Mouse (Mus musculus): ENCODE data around the gene Abcb7. TPM values are rescaled to one million over a fixed set of nuclear protein-coding genes. Genes with fewer than 3 reads are reported as not detected.
A peak's percentile ranks its signal among the peaks of the same experiment; 100 is the strongest.

The Abcb7 gene
- polyA plus RNA-seq (2012; rRNA removed), result 2.3 and 2.5 TPM in 2 replicates

DNA sequence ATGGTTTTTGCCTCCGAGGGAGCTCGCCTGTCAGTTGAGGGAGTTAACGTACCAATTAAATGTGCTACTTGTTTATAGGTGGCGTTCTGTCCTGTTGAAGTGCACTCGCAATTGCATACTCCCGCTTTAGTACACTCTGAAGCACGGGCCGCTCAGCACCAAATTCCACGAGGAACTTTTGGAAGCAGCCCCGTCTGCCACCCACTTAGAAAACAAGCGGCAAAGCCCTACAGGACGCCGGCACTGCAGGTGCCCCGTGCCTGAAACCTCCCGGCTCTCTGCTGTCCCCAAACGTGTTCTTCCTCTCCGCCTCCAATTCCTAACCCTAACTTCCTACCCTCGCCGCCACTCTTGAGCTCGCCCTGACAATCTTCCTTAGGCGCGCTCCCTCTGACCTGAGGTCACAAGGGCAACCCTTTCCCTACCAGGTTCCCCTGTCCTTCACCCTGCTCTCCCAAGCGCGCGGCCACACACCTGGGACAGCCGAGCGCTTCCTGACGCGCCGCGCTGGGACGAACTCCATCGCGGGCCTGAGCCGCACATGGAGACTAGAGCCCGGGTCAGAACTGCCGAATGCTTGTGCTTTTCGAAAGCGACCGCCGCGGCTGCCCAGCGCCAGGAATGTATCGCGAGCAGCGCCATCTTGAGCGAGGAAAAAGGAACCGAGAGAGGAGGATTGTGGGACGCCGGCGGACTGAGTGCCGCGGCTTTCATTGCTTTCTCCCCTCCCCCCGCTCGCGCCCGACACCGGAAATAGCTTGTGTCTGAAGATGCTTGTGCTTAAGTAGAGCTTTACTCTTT, at the start of gene Abcb7:
Abcb7 (minus strand) TSS at position 674 of the 801 bp plus-strand sequence.
- Histone ChIP-seq H3K4me3 (replicated peaks; ENCODE audit: extremely low read depth, low read depth, low read length) (peak within 1 kb of the TSS; percentile 97), H3K4me1 (ENCODE audit: control insufficient read depth, insufficient read depth, low read length) (no peaks in the 10 kb centered on the region; the same call in 1 of the 2 replicates)
- WGBS, result 25% methylated on average over 58 of the region's 58 CpGs
- DNase-seq, result peak; percentile 69
- TF ChIP-seq CTCF (IDR thresholded peaks at IDR 0.05; ENCODE audit: insufficient read depth, low read length) (no peak), POLR2A (IDR thresholded peaks at IDR 0.05; ENCODE audit: borderline replicate concordance, extremely low read depth, low read depth, low read length) (no peak)

DNA sequence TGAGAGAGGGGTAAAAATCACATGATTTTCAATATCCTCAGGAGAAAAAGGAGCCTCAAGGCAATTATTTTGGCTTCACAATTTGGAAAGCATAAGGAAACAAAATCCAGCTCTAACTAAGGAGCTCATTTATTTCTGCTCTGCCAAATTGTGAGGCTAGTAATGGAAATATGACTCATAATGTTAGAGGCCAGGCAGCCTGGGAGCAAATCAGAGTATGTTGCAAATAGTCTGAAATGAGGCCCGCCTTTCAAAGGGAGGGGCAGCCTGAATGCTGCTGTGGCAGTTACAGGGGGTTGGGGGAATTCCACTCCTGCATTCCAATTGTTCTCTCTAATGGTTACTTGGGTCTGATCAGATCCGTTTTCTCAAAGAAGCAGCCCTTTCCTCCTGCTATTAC, 48.1 kb upstream of the Abcb7 start:
- WGBS, result 36% methylated on average over 2 of the region's 2 CpGs
- DNase-seq, result no peak
- H3K4me1 ChIP-seq (ENCODE audit: control insufficient read depth, insufficient read depth, low read length), result no peaks in the 10 kb centered on the region
- no peak for TF ChIP-seq CTCF (IDR thresholded peaks at IDR 0.05; ENCODE audit: insufficient read depth, low read length)
- no peak for TF ChIP-seq POLR2A (IDR thresholded peaks at IDR 0.05; ENCODE audit: borderline replicate concordance, extremely low read depth, low read depth, low read length)
- no peak overlapping the region for H3K4me3 ChIP-seq (replicated peaks; ENCODE audit: extremely low read depth, low read depth, low read length)

DNA sequence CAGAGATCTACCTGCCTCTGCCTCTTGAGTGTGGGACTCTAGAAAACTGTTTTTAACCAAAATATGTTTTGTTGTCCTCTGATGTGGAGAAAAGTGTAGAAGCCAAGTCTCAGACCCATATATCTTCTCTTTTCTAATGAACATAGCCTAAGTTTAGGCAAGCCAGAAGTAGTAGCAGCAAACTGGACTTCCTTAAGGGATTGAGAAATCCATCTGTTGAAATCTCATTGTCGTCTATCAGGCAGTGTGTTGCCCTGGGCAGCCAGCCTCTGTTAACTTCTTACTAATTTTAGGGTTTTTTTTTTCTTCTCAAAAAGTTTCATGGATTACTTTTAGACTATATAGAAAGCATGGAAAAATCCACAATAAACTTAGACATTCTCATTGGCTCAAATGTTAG, 38.8 kb upstream of the Abcb7 start:
- no peak for DNase-seq
- no peak overlapping the region for H3K4me3 ChIP-seq (replicated peaks; ENCODE audit: extremely low read depth, low read depth, low read length)
- no peaks in the 10 kb centered on the region for H3K4me1 ChIP-seq (ENCODE audit: control insufficient read depth, insufficient read depth, low read length)
- TF ChIP-seq CTCF (IDR thresholded peaks at IDR 0.05; ENCODE audit: insufficient read depth, low read length), result no peak
- TF ChIP-seq POLR2A (IDR thresholded peaks at IDR 0.05; ENCODE audit: borderline replicate concordance, extremely low read depth, low read depth, low read length), result no peak
- WGBS, result 51% methylated on average over 1 of the region's 1 CpGs

DNA sequence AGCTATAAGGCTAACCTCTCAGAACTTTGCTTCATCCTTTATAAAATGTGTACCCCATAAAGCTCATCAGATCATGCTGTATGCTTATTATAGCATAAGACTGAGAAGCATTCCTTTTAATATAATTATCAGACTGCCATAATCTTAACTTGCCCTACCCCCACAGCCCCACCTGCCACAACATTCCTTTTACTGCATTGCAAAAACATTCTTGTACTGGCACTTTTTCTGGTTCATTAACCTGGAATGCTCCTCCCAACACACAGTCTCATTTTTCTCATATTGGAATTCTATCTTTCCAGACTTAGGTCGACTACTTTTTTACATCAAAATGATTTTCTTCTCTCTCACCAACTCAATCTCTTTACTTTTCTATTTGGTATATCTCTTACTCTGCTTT, 19.8 kb upstream of the Abcb7 start:
- Histone ChIP-seq H3K4me1 (ENCODE audit: control insufficient read depth, insufficient read depth, low read length) (no peaks in the 10 kb centered on the region), H3K4me3 (replicated peaks; ENCODE audit: extremely low read depth, low read depth, low read length) (no peak overlapping the region)
- DNase-seq, result no peak
- WGBS, result 36% methylated on average over 1 of the region's 1 CpGs
- TF ChIP-seq POLR2A (IDR thresholded peaks at IDR 0.05; ENCODE audit: borderline replicate concordance, extremely low read depth, low read depth, low read length) (no peak), CTCF (IDR thresholded peaks at IDR 0.05; ENCODE audit: insufficient read depth, low read length) (no peak)

DNA sequence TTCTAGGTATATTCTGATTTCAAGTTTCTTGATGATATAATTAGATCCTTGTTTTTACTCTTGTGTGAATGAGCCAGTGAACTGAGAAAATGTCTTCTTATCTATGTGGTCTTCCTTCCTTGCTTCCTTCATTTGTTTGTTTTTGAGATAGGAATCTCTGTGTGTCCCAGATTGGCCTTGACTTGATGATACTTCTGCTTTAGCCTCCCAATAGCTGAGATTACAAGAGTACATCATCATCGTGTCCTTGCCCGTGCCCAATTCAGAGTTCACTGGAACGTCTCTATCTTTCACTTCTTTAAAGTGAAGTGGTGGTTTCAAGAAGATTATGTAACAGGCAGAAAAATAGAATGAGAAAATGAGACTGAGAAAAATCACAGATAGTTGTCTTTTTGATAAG, 14.5 kb upstream of the Abcb7 start:
- Histone ChIP-seq H3K4me3 (replicated peaks; ENCODE audit: extremely low read depth, low read depth, low read length) (no peak overlapping the region), H3K4me1 (ENCODE audit: control insufficient read depth, insufficient read depth, low read length) (no peaks in the 10 kb centered on the region)
- 56% methylated on average over 3 of the region's 3 CpGs for WGBS
- no peak for TF ChIP-seq CTCF (IDR thresholded peaks at IDR 0.05; ENCODE audit: insufficient read depth, low read length)
- no peak for TF ChIP-seq POLR2A (IDR thresholded peaks at IDR 0.05; ENCODE audit: borderline replicate concordance, extremely low read depth, low read depth, low read length)
- no peak for DNase-seq

DNA sequence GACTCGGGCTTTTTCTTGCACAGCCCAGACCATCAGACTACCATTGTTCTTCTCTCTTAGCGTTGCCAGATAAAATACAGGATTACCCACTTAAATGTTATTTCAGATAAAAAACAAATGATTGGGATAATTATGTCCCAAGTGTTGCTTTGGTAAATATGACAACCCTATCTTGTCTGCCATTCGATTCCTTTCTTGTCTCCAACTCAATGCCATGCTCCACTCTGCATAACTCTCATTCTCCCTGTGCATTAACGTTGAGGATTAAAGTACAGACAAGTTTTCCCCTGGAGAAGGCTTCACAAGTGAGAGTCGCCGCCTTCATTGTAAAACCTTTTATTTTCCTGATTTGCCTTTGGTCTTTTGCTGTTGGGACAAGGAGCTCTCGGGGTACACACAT, 339 bp upstream of the Abcb7 start:
- no peak for TF ChIP-seq POLR2A (IDR thresholded peaks at IDR 0.05; ENCODE audit: borderline replicate concordance, extremely low read depth, low read depth, low read length)
- 49% methylated on average over 7 of the region's 7 CpGs for WGBS
- peak overlapping the region; percentile 97 for H3K4me3 ChIP-seq (replicated peaks; ENCODE audit: extremely low read depth, low read depth, low read length)
- no peak for DNase-seq
- no peaks in the 10 kb centered on the region; the same call in 1 of the 2 replicates for H3K4me1 ChIP-seq (ENCODE audit: control insufficient read depth, insufficient read depth, low read length)

DNA sequence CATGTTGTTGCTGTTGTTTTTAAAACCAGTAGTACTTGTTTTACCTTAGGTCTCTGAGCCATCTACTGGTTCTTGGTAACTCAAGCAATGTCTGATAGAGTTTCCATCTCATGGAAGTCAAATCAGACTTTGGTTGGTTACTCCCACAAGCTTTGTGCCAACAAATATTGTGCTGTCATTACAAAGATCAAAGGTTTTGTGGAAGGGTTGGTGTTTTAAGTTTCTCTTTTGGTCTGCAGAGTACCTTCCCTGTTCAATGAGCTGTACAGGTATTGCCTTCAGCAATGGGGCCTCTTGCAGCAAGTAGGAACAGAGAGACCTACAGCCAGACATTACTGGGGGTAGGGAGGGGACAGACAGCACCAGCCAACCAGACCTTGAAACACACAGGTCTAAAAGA, 5.5 kb downstream of the Abcb7 start:
- Histone ChIP-seq H3K4me3 (replicated peaks; ENCODE audit: extremely low read depth, low read depth, low read length) (no peak overlapping the region), H3K4me1 (ENCODE audit: control insufficient read depth, insufficient read depth, low read length) (no peaks in the 10 kb centered on the region; the same call in 1 of the 2 replicates)
- TF ChIP-seq POLR2A (IDR thresholded peaks at IDR 0.05; ENCODE audit: borderline replicate concordance, extremely low read depth, low read depth, low read length) (no peak), CTCF (IDR thresholded peaks at IDR 0.05; ENCODE audit: insufficient read depth, low read length) (no peak)
- DNase-seq, result no peak

DNA sequence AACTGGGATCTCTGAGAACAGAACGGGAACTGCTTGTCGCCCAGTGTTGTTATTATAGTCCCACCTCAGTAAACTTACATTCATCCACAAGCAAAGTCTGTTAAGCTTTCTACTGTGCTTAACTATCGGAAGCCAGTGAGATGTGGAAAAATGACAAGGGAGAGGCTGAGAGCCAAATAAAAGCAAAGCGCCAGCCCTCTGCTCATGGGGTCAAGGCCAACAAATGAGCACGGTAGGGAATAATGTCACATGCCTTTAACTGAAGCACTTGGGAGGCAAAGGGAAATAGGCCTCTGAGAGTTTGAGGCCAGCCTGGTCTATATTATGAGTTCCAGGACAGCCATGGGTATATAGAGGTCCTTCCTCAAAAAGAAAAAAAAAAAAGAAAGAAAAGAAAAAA, 11.2 kb downstream of the Abcb7 start:
- no peak for DNase-seq
- TF ChIP-seq POLR2A (IDR thresholded peaks at IDR 0.05; ENCODE audit: borderline replicate concordance, extremely low read depth, low read depth, low read length) (no peak), CTCF (IDR thresholded peaks at IDR 0.05; ENCODE audit: insufficient read depth, low read length) (no peak)
- WGBS, result 70% methylated on average over 5 of the region's 5 CpGs
- Histone ChIP-seq H3K4me3 (replicated peaks; ENCODE audit: extremely low read depth, low read depth, low read length) (no peak overlapping the region), H3K4me1 (ENCODE audit: control insufficient read depth, insufficient read depth, low read length) (peaks cover 4% of the 10 kb centered on the region; the same call in 1 of the 2 replicates)

DNA sequence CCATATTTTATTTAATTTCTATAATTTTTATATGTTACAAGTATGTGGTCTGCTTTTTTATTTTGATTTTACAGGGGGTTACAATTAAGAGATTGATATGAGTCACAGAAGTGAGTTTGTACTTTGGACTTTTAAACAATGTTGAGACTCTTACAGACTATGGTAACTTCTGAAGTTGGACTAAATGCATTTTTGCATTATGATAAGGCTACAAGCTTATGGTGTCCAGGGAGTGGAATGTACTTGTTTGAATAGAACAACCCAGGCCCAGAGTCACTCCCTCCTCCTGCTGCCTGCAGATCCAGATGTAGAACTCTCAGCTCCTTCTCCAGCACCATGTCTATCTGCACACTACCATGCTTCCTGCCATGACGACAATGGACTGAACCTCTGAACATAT, 12.5 kb downstream of the Abcb7 start:
- 54% methylated on average over 1 of the region's 1 CpGs for WGBS
- H3K4me3 ChIP-seq (replicated peaks; ENCODE audit: extremely low read depth, low read depth, low read length), result no peak overlapping the region
- DNase-seq, result no peak

DNA sequence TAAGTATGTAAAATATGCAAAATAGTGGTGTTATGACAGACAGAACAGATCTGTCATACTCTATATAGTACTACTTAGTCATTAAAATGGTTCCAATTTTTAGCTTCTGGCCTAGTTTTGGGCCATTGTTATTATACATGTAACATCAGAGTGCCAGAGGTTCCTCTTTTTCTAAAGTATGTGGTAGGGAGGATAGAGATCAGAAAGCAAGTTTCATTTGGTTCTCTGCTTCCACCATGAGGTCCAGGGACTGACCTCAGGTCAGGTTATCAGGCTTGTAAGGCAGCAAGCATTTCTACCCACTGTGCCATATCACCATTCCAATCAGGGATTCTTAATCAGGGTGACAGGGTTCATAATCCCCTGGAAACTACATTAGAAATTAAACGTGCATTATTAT, 16.1 kb downstream of the Abcb7 start:
- 44% methylated on average over 1 of the region's 1 CpGs for WGBS
- no peak for DNase-seq

More for the DNA sequence above, 12.5 kb downstream of the Abcb7 start:
- TF ChIP-seq CTCF (IDR thresholded peaks at IDR 0.05; ENCODE audit: insufficient read depth, low read length), result no peak
- no peak for TF ChIP-seq POLR2A (IDR thresholded peaks at IDR 0.05; ENCODE audit: borderline replicate concordance, extremely low read depth, low read depth, low read length)
- peaks cover 4% of the 10 kb centered on the region; the same call in 1 of the 2 replicates for H3K4me1 ChIP-seq (ENCODE audit: control insufficient read depth, insufficient read depth, low read length)

More for the DNA sequence above, 16.1 kb downstream of the Abcb7 start:
- Histone ChIP-seq H3K4me3 (replicated peaks; ENCODE audit: extremely low read depth, low read depth, low read length) (no peak overlapping the region), H3K4me1 (ENCODE audit: control insufficient read depth, insufficient read depth, low read length) (0 out of 2 replicates have a peak, but pooled peaks cover 4% of the 10 kb centered on the region)
- TF ChIP-seq POLR2A (IDR thresholded peaks at IDR 0.05; ENCODE audit: borderline replicate concordance, extremely low read depth, low read depth, low read length) (no peak), CTCF (IDR thresholded peaks at IDR 0.05; ENCODE audit: insufficient read depth, low read length) (no peak)

All from lung, adult 2 months (tissue).